Mouse (Mus musculus) forebrain, embryonic 10.5 days (tissue): ENCODE results near the gene Fstl3. TPM values are rescaled to one million over a fixed set of nuclear protein-coding genes. Genes with fewer than 3 reads are reported as not detected.

Experiments used
- DNase-seq: peaks from one replicate; pipeline ENCODE4 v3.0.0-alpha.2; 2017; ENCODE audit warnings: low spot score; ENCODE audit errors: extremely low spot score
- H3K27ac ChIP-seq: fragments of 300-500 bp; sonication (generic); 2 replicates; pipeline ENCODE4 v1.5.1; 2016; ENCODE audit warnings: mild to moderate bottlenecking
- H3K27me3 ChIP-seq: fragments of 300-500 bp; sonication (generic); 2 replicates; pipeline ENCODE4 v1.6.1; 2016; ENCODE audit warnings: mild to moderate bottlenecking; ENCODE audit not compliant: poor library complexity, severe bottlenecking
- H3K36me3 ChIP-seq: fragments of 300-500 bp; sonication (generic); replicated peaks from 2 replicates; pipeline ENCODE4 v1.6.1; 2016; ENCODE audit warnings: mild to moderate bottlenecking, moderate library complexity
- H3K4me1 ChIP-seq: fragments of 300-500 bp; sonication (generic); 2 replicates; pipeline ENCODE4 v1.6.1; 2016
- H3K4me3 ChIP-seq: fragments of 300-500 bp; sonication (generic); 2 replicates; pipeline ENCODE4 v1.5.1; 2016; ENCODE audit warnings: mild to moderate bottlenecking, moderate library complexity
- H3K9me3 ChIP-seq: fragments of 300-500 bp; sonication (generic); 2 replicates; pipeline ENCODE4 v1.6.1; 2016; ENCODE audit warnings: mild to moderate bottlenecking, moderate library complexity
- WGBS: fragments of 180-500 bp; shearing (Covaris S2); methylation state at CpG from one replicate; pipeline ENCODE4 v1.1.7; 2016; 5-methylcytosine and 5-hydroxymethylcytosine counted together
- polyA plus RNA-seq: library from polyadenylated mRNA; unstranded; fragments of >200 nt; fragmentation: Nextera tagmentation; extraction: Ambion mirVana; gene quantifications from 2 replicates; pipeline ENCODE4 v1.2.1, GENCODE M21; 2016

Gene Fstl3
- polyA plus RNA-seq, 1 experiment from 2014 or later = 1.5 TPM

GRCm38 (mm10) chr10:79794491-79794931 lies 17.4 kb downstream of the Fstl3 start:
- Histone ChIP-seq H3K9me3 (no peaks in the 10 kb centered on the region), H3K27me3 (0 out of 2 replicates have a peak, but pooled peaks cover 6% of the 10 kb centered on the region), H3K27ac (peak overlapping the region; percentile 97), H3K4me1 (peaks cover 42% of the 10 kb centered on the region), H3K4me3 (peak overlapping the region; percentile 88), H3K36me3 (peaks cover 16% of the 10 kb centered on the region)
- 6% methylated on average over 10 of the region's 10 CpGs for WGBS
- no peak for DNase-seq

- 0 out of 2 replicates have a peak, but pooled peaks cover 6% of the 10 kb centered on the region for H3K27me3 ChIP-seq
- WGBS = 95% methylated on average over 3 of the region's 3 CpGs
- DNase-seq = no peak
- H3K27ac ChIP-seq = no peak overlapping the region
- H3K36me3 ChIP-seq = peaks cover 27% of the 10 kb centered on the region
- peaks cover 50% of the 10 kb centered on the region for H3K4me1 ChIP-seq
- peak overlapping the region; percentile 14; the same call in 1 of the 2 replicates for H3K4me3 ChIP-seq
- H3K9me3 ChIP-seq = no peaks in the 10 kb centered on the region
These were observed 18.8 kb downstream of the Fstl3 start for GRCm38 (mm10) chr10:79795905-79796304.

- H3K27ac ChIP-seq = peak overlapping the region; percentile 52; the same call in 1 of the 2 replicates
- 68% methylated on average over 15 of the region's 15 CpGs for WGBS
These were observed 20.3 kb downstream of the Fstl3 start for GRCm38 (mm10) chr10:79797326-79797725.

GRCm38 (mm10) chr10:79798289-79798928 lies 21.3 kb downstream of the Fstl3 start:
- no peak for DNase-seq
- Histone ChIP-seq H3K36me3 (peaks cover 29% of the 10 kb centered on the region), H3K4me1 (peaks cover 68% of the 10 kb centered on the region), H3K9me3 (no peaks in the 10 kb centered on the region), H3K27ac (no peak overlapping the region), H3K27me3 (no peaks in the 10 kb centered on the region), H3K4me3 (no peak overlapping the region)
- 95% methylated on average over 12 of the region's 12 CpGs for whole genome bisulfite sequencing

More at GRCm38 (mm10) chr10:79797326-79797725, 20.3 kb downstream of the Fstl3 start:
- peaks cover 64% of the 10 kb centered on the region for H3K4me1 ChIP-seq
- no peaks in the 10 kb centered on the region for H3K9me3 ChIP-seq
- H3K27me3 ChIP-seq = 0 out of 2 replicates have a peak, but pooled peaks cover 6% of the 10 kb centered on the region
- H3K4me3 ChIP-seq = peak overlapping the region; percentile 19; the same call in 1 of the 2 replicates
- DNase-seq = no peak
- H3K36me3 ChIP-seq = peaks cover 29% of the 10 kb centered on the region

GRCm38 (mm10) chr10:79800508-79800907 lies 23.4 kb downstream of the Fstl3 start:
- peaks cover 29% of the 10 kb centered on the region for H3K36me3 ChIP-seq
- no peak overlapping the region for H3K27ac ChIP-seq
- peaks cover 70% of the 10 kb centered on the region for H3K4me1 ChIP-seq
- H3K4me3 ChIP-seq = no peak overlapping the region; the same call in 1 of the 2 replicates
- H3K27me3 ChIP-seq = no peaks in the 10 kb centered on the region
- no peaks in the 10 kb centered on the region for H3K9me3 ChIP-seq
- WGBS = 89% methylated on average over 11 of the region's 11 CpGs
- DNase-seq = no peak

- H3K27ac ChIP-seq = peak overlapping the region; percentile 90
- WGBS = 16% methylated on average over 3 of the region's 3 CpGs
- no peak for DNase-seq
- H3K36me3 ChIP-seq = peaks cover 27% of the 10 kb centered on the region
- no peaks in the 10 kb centered on the region for H3K9me3 ChIP-seq
- no peaks in the 10 kb centered on the region for H3K27me3 ChIP-seq
- peak overlapping the region; percentile 13; the same call in 1 of the 2 replicates for H3K4me3 ChIP-seq
- H3K4me1 ChIP-seq = peaks cover 74% of the 10 kb centered on the region
These were observed 24.8 kb downstream of the Fstl3 start for GRCm38 (mm10) chr10:79801837-79802236.

GRCm38 (mm10) chr10:79802331-79802971 lies 25.4 kb downstream of the Fstl3 start:
- 35% methylated on average over 11 of the region's 11 CpGs for WGBS
- Histone ChIP-seq H3K27me3 (no peaks in the 10 kb centered on the region), H3K4me1 (peaks cover 74% of the 10 kb centered on the region), H3K4me3 (peak overlapping the region; percentile 13; the same call in 1 of the 2 replicates), H3K27ac (peak overlapping the region; percentile 90), H3K9me3 (no peaks in the 10 kb centered on the region), H3K36me3 (peaks cover 28% of the 10 kb centered on the region)
- no peak for DNase-seq

- peaks cover 83% of the 10 kb centered on the region for H3K4me1 ChIP-seq
These were observed 26.7 kb downstream of the Fstl3 start for GRCm38 (mm10) chr10:79803716-79804323.

GRCm38 (mm10) chr10:79805636-79806035 lies 28.6 kb downstream of the Fstl3 start:
- no peaks in the 10 kb centered on the region for H3K27me3 ChIP-seq
- WGBS = 70% methylated on average over 11 of the region's 11 CpGs
- peaks cover 77% of the 10 kb centered on the region for H3K4me1 ChIP-seq
- DNase-seq = no peak
- no peaks in the 10 kb centered on the region for H3K9me3 ChIP-seq
- H3K27ac ChIP-seq = peak overlapping the region; percentile 90
- peaks cover 45% of the 10 kb centered on the region for H3K36me3 ChIP-seq
- no peak overlapping the region; the same call in 1 of the 2 replicates for H3K4me3 ChIP-seq

More at GRCm38 (mm10) chr10:79803716-79804323, 26.7 kb downstream of the Fstl3 start:
- Histone ChIP-seq H3K27ac (peak overlapping the region; percentile 90), H3K4me3 (peak overlapping the region; percentile 45), H3K27me3 (no peaks in the 10 kb centered on the region), H3K9me3 (no peaks in the 10 kb centered on the region), H3K36me3 (peaks cover 41% of the 10 kb centered on the region)
- 6% methylated on average over 29 of the region's 29 CpGs for WGBS
- peak; percentile 92 for DNase-seq

- Histone ChIP-seq H3K4me3 (no peak overlapping the region), H3K36me3 (peaks cover 47% of the 10 kb centered on the region), H3K27me3 (no peaks in the 10 kb centered on the region), H3K27ac (peak overlapping the region; percentile 45), H3K9me3 (no peaks in the 10 kb centered on the region), H3K4me1 (peaks cover 71% of the 10 kb centered on the region)
- WGBS = 91% methylated on average over 9 of the region's 9 CpGs
- no peak for DNase-seq
These were observed 29.3 kb downstream of the Fstl3 start for GRCm38 (mm10) chr10:79806331-79806730.

- no peaks in the 10 kb centered on the region for H3K9me3 ChIP-seq
- no peak for DNase-seq
- no peaks in the 10 kb centered on the region for H3K27me3 ChIP-seq
- H3K36me3 ChIP-seq = peaks cover 54% of the 10 kb centered on the region
- peaks cover 68% of the 10 kb centered on the region for H3K4me1 ChIP-seq
- H3K27ac ChIP-seq = peak overlapping the region; percentile 66; the same call in 1 of the 2 replicates
- H3K4me3 ChIP-seq = peak overlapping the region; percentile 2; the same call in 1 of the 2 replicates
- WGBS = 77% methylated on average over 10 of the region's 10 CpGs
These were observed 29.9 kb downstream of the Fstl3 start for GRCm38 (mm10) chr10:79806972-79807371.

GRCm38 (mm10) chr10:79807826-79808225 lies 30.8 kb downstream of the Fstl3 start:
- peaks cover 62% of the 10 kb centered on the region for H3K36me3 ChIP-seq

More at GRCm38 (mm10) chr10:79807826-79808225, 30.8 kb downstream of the Fstl3 start:
- Histone ChIP-seq H3K27ac (peak overlapping the region; percentile 66), H3K27me3 (no peaks in the 10 kb centered on the region), H3K4me1 (peaks cover 65% of the 10 kb centered on the region), H3K4me3 (peak overlapping the region; percentile 1; the same call in 1 of the 2 replicates), H3K9me3 (no peaks in the 10 kb centered on the region)
- 76% methylated on average over 11 of the region's 11 CpGs for WGBS
- no peak for DNase-seq
